Mouse (Mus musculus): ENCODE measurements around the gene Pla2g1b. TPM values are rescaled to one million over a fixed set of nuclear protein-coding genes. Genes with fewer than 3 reads are reported as not detected.
A peak's percentile ranks its signal among the peaks of the same experiment; 100 is the strongest.

Pla2g1b gene
- not detected for polyA plus RNA-seq (2012; fragmentation: generic; extraction: Trizol)

DNA sequence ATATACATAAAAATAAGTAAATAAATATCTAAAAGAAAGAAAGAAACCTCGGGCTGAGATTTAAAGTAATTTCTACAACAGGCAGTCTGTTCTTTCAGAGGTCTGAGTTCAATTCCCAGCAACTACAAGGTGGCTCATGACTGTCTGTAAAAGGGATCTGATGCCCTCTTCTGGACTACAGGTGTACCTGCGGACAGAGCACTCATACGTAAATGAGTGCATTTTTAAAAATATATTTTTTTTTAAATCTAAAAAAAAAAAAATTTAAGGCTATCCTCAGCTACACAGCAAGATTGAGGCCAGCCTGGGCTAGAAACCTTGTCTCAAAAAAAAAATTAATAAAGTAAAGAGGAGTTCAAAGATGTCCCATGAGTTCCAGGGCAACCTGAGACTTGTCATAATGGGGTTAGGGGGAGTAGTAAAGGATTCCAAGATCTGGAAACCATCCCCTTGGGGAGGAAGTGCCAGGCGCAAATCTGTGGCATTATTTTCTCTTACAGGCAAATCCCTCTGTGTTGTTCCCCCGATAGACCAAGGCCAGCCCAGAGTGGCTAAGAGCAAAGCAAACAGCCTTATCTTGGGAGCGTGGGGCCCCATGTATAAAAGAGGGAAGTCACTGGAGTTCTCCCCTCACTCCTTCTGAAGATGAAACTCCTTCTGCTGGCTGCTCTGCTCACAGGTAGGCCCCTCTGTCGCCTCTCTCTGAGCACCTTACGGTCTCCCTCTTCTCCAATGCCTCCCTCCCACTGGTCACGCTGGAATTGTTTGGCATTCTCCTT is at the start of gene Pla2g1b:
TSS of gene Pla2g1b (plus strand) at position 621 of the 779 bp plus-strand sequence.
- Histone ChIP-seq H3K4me2 (ENCODE audit: low read depth) (no peak within 1 kb of the TSS), H3K36me3 (ENCODE audit: control insufficient read depth, insufficient read depth) (no peaks in the 10 kb centered on the region), H3ac (ENCODE audit: control insufficient read depth, insufficient read length) (no peak within 1 kb of the TSS), H3K79me2 (ENCODE audit: control insufficient read depth, insufficient read depth) (no peaks in the 10 kb centered on the region), H3K4me3 (no peak within 1 kb of the TSS), H3K27me3 (ENCODE audit: control insufficient read depth, insufficient read depth, insufficient read length) (no peaks in the 10 kb centered on the region)
- TF ChIP-seq TCF3 (IDR thresholded peaks at IDR 0.05; ENCODE audit: insufficient read length, low read depth) (no peak), SRF (IDR thresholded peaks at IDR 0.05; ENCODE audit: control insufficient read depth, insufficient read length, low read depth) (no peak), REST (IDR thresholded peaks at IDR 0.05; ENCODE audit: insufficient read depth, insufficient read length) (no peak)

DNA sequence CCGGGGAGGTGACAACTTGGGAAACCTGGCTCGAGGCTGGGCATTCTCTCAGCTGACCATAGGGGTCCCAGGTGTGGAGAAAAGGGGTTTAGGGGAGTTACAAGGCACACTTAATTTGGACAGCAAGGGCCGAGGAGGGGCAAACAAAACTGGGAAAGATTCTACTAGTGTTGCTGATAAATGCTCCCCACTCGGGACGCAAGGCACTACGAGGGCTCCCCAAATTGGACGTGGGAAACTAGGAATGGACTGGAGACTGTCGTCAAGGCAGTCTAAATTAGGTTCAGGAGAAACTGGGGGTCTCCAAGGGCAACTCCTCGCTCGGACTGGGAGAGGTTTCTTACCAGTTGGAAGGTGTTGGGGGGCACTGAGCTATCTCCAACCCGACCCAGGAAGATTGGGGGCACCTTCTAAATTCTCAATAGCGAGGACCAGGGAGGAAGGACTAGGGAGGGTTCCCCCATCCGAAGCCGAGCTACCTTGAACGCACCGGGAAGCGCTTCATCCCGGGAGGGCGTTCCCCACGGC is 37.2 kb upstream of the Pla2g1b start:
- Histone ChIP-seq H3K79me2 (ENCODE audit: control insufficient read depth, insufficient read depth) (no peaks in the 10 kb centered on the region), H3K4me2 (ENCODE audit: low read depth) (peak overlapping the region; percentile 45), H3K36me3 (ENCODE audit: control insufficient read depth, insufficient read depth) (no peaks in the 10 kb centered on the region), H3K4me3 (no peak overlapping the region), H3ac (ENCODE audit: control insufficient read depth, insufficient read length) (no peak overlapping the region), H3K27me3 (ENCODE audit: control insufficient read depth, insufficient read depth, insufficient read length) (peaks cover 64% of the 10 kb centered on the region)
- TF ChIP-seq CEBPB (IDR thresholded peaks at IDR 0.05; ENCODE audit: insufficient read depth, poor library complexity, severe bottlenecking) (no peak), SRF (IDR thresholded peaks at IDR 0.05; ENCODE audit: control insufficient read depth, insufficient read length, low read depth) (no peak), POLR2A (IDR thresholded peaks at IDR 0.05; ENCODE audit: insufficient read length, low read depth) (no peak), MAX (IDR thresholded peaks at IDR 0.05; ENCODE audit: low read depth) (no peak), USF1 (IDR thresholded peaks at IDR 0.05; ENCODE audit: low read depth) (no peak), MYOG (IDR thresholded peaks at IDR 0.05; ENCODE audit: control insufficient read depth in 1 of 3, insufficient read depth in 1 of 3, insufficient read length in 2 of 3, low read depth in 2 of 3) (no peak), REST (IDR thresholded peaks at IDR 0.05; ENCODE audit: insufficient read depth, insufficient read length) (no peak), POLR2AphosphoS2 (IDR thresholded peaks at IDR 0.05; ENCODE audit: insufficient read length, low read depth) (no peak)

- TF ChIP-seq TCF12 (IDR thresholded peaks at IDR 0.05; ENCODE audit: insufficient read depth, poor library complexity, severe bottlenecking) (no peak), SRF (IDR thresholded peaks at IDR 0.05; ENCODE audit: control insufficient read depth, insufficient read length, low read depth) (no peak), POLR2AphosphoS2 (IDR thresholded peaks at IDR 0.05; ENCODE audit: insufficient read length, low read depth) (no peak), REST (IDR thresholded peaks at IDR 0.05; ENCODE audit: insufficient read depth, insufficient read length) (no peak), MYOD1 (IDR thresholded peaks at IDR 0.05; ENCODE audit: control insufficient read depth in 1 of 3, insufficient read length in 2 of 3, low read depth in 2 of 3) (no peak)
- Histone ChIP-seq H3K36me3 (ENCODE audit: control insufficient read depth, insufficient read depth) (no peaks in the 10 kb centered on the region), H3K4me3 (peak within 1 kb of the TSS; percentile 14), H3ac (ENCODE audit: control insufficient read depth, insufficient read length) (peak within 1 kb of the TSS; percentile 20), H3K79me2 (ENCODE audit: control insufficient read depth, insufficient read depth) (no peaks in the 10 kb centered on the region), H3K4me2 (ENCODE audit: low read depth) (peak within 1 kb of the TSS; percentile 55), H3K27me3 (ENCODE audit: control insufficient read depth, insufficient read depth, insufficient read length) (peaks cover 59% of the 10 kb centered on the region)
Measured at GRCm38 (mm10) chr5:115429359-115430186, 36.5 kb upstream of the Pla2g1b start, which contains the start of gene Msi1. Msi1 (plus strand) TSS chr5:115429599.

DNA sequence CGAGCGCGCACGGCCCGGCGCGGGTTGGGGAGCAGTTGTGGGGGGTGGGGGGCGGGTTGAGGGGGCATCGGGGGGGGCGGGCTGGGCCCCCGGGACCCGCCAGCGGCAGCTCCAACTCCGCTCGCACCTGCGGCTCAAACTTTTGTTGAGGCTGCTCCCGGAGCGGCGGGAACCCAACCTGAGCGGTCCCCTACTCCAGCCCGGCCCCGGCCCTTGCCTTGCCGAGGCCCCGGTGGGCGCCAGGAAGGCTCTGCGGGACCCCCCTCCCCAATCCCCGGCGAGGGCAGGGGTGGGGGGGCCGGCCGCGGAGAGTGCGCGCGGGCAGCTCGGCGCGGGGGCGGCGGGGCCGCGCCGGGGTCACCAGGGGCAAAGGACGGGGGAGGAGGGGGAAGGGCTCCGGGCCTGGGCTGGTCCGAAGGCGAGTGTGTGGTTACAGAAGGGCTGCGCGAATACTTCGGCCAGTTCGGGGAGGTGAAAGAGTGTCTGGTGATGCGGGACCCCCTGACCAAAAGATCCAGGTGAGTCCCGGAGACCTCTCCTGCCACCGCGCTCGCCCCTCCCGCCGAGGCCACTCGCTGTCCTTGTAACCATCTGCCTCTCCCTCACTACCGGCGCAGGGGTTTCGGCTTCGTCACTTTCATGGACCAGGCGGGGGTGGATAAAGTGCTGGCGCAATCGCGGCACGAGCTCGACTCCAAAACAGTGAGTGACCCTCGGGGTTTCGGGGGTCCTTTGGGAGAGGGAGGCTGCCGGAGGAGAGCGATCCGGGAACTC is 35.7 kb upstream of the Pla2g1b start:
- peak overlapping the region; percentile 55 for H3K4me2 ChIP-seq (ENCODE audit: low read depth)
- H3K36me3 ChIP-seq (ENCODE audit: control insufficient read depth, insufficient read depth) = no peaks in the 10 kb centered on the region
- no peaks in the 10 kb centered on the region for H3K79me2 ChIP-seq (ENCODE audit: control insufficient read depth, insufficient read depth)
- peak overlapping the region; percentile 14 for H3K4me3 ChIP-seq
- H3K27me3 ChIP-seq (ENCODE audit: control insufficient read depth, insufficient read depth, insufficient read length) = peaks cover 51% of the 10 kb centered on the region
- TF ChIP-seq MYOD1 (IDR thresholded peaks at IDR 0.05; ENCODE audit: control insufficient read depth in 1 of 3, insufficient read length in 2 of 3, low read depth in 2 of 3) (no peak), CEBPB (IDR thresholded peaks at IDR 0.05; ENCODE audit: insufficient read depth, poor library complexity, severe bottlenecking) (no peak), MAX (IDR thresholded peaks at IDR 0.05; ENCODE audit: low read depth) (no peak), POLR2A (IDR thresholded peaks at IDR 0.05; ENCODE audit: insufficient read length, low read depth) (no peak), TCF12 (IDR thresholded peaks at IDR 0.05; ENCODE audit: insufficient read depth, poor library complexity, severe bottlenecking) (no peak), POLR2AphosphoS2 (IDR thresholded peaks at IDR 0.05; ENCODE audit: insufficient read length, low read depth) (no peak), MYOG (IDR thresholded peaks at IDR 0.05; ENCODE audit: control insufficient read depth in 1 of 3, insufficient read depth in 1 of 3, insufficient read length in 2 of 3, low read depth in 2 of 3) (no peak), TCF3 (IDR thresholded peaks at IDR 0.05; ENCODE audit: insufficient read length, low read depth) (no peak), REST (IDR thresholded peaks at IDR 0.05; ENCODE audit: insufficient read depth, insufficient read length) (no peak), SRF (IDR thresholded peaks at IDR 0.05; ENCODE audit: control insufficient read depth, insufficient read length, low read depth) (no peak)
- peak overlapping the region; percentile 20 for H3ac ChIP-seq (ENCODE audit: control insufficient read depth, insufficient read length)
